Mouse (Mus musculus) bone marrow, adult 2 months (tissue): ENCODE measurements around the gene Ing5.

Source experiments
- CTCF ChIP-seq: fragments of 200-500 bp; IDR thresholded peaks from 2 replicates; pipeline ENCODE4 v1.5.1; 2011; ENCODE audit warnings: low read length, control low read depth; ENCODE audit not compliant: control insufficient read depth, insufficient read depth
- POLR2A ChIP-seq: fragments of 200-500 bp; IDR thresholded peaks from 2 replicates; pipeline ENCODE4 v1.6.1; 2011; ENCODE audit warnings: low read depth, mild to moderate bottlenecking, control low read depth, low read length, borderline replicate concordance; ENCODE audit not compliant: control insufficient read depth

GRCm38 (mm10) chr1:93824609-93825008 lies 20.8 kb downstream of the Ing5 start, which contains the start of gene D2hgdh:
- TF ChIP-seq CTCF (no peak), POLR2A (no peak)
